Mouse (Mus musculus): ENCODE results near the gene Igf2bp2.

The Igf2bp2 gene

DNA sequence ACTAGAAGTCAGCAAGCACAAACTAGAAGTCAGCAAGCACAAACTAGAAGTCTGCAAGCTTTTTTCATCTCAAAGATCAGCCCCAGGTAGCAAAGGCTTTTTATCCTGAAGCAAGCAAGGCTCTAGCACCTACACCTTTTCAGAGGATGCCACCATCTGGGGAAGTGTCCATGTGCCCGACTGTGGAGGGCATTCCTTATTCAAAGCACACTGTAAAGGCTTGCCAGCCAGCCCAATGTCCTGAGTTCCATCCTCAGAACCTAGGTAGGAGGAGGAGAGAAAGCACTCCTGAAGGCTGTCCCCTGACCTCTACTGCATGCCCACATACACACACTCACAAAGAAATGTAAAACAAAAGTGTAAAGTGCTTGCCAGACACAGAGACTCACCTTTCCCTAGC, 16.0 kb downstream of the Igf2bp2 start:
- DNase-seq = no peak

- no peak for DNase-seq
These were observed 17.0 kb downstream of the Igf2bp2 start for GRCm38 (mm10) chr16:22146071-22146470.

- DNase-seq = no peak
These were observed 18.6 kb downstream of the Igf2bp2 start for GRCm38 (mm10) chr16:22144490-22144889.

DNA sequence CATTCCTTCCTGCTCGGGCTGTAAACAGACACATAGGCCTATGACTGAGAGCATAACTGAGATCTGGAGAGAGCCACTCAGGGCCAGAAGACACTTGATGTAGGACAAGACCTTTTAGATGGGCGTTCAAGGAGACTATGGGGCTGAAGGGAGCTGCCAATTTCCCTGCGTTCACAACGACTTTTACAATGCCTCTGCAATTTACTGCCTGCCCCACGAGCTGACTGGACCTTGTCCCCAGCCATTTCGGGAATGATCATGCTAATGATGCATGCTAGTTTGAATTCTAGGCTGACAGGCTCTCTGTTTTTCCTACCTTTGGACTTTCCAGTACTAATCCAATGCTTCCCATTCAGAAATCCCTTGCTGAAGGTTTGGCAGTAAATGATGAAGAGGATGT, 22.2 kb downstream of the Igf2bp2 start:
- DNase-seq = peak; percentile 62

GRCm38 (mm10) chr16:22139821-22140220, 23.3 kb downstream of the Igf2bp2 start:
- DNase-seq = no peak

GRCm38 (mm10) chr16:22136198-22136597, 26.9 kb downstream of the Igf2bp2 start:
- no peak for DNase-seq

- peak; percentile 39 for DNase-seq
These were observed 31.8 kb downstream of the Igf2bp2 start for GRCm38 (mm10) chr16:22131321-22131720.

DNA sequence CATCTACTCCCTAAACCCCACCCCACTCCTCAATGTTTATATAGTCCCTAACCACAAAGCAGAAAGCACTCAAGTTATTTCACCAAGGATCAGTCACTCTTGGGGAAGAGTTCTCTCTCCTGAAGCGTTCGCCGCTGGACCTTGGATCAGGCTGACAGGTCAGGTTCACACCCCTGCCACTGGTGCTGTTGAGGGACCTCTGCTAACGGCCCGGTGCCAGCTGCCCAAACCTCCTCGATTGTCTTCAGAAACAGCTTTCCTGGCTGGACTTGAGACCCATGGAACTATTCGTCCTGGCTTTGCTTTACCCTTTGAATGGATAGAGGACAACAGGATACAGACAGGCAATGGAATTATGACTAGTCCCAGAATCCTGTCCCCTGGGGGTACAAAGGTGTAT, 33.6 kb downstream of the Igf2bp2 start:
- peak; percentile 24 for DNase-seq

DNA sequence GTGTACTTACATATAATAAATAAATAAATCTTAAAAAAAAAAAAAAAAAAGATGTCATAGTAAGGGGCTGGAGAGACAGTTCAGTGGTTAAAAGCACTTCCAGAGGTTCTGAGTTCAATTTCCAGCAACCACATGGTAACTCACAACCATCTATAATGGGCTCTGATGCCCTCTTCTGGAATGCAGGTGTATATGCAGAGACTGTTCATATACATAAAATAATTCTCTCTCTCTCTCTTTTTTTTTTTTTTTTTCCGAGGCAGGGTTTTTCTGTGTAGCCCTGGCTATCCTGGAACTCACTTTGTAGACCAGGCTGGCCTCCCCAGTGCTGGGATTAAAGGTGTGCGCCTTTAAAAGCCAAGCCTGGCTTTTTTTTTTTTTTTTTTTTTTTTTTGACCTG, 34.5 kb downstream of the Igf2bp2 start:
- DNase-seq = no peak

DNA sequence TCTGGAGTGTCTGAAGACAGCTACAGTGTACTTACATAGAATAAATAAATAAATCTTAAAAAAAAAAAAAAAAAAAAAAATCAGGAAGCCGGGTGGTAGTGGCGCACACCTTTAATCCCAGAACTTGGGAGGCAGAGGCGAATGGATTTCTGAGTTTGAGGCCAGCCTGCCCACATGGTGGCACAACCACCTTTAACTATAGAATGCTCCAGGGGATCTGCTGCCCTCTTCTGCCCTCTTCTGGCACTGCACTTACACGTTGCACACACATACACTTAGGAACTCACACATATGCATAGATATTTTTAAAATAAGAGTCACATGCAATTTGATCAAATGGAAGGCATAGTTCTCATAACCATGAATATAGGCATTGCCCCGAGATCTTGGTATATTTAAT, 35.3 kb downstream of the Igf2bp2 start:
- DNase-seq = no peak

DNA sequence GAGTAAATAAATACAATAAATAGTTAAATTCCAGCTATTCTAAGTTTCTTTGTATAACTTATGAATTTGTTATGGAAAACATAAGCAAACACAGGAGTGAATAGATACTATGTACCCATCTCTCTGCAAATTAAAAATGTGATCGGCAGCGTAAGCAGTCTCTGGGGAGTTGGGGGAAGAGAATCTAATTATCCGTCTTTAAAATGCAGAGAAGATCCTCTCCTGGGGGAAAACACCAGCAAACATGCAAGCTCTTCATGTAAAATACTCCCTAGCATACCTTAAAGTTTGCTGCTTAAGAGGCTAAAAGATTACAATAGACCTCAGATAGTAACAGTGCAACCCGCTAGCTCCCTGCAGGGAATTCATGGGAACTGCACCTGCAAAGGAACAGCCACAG, 36.2 kb downstream of the Igf2bp2 start:
- DNase-seq = no peak

DNA sequence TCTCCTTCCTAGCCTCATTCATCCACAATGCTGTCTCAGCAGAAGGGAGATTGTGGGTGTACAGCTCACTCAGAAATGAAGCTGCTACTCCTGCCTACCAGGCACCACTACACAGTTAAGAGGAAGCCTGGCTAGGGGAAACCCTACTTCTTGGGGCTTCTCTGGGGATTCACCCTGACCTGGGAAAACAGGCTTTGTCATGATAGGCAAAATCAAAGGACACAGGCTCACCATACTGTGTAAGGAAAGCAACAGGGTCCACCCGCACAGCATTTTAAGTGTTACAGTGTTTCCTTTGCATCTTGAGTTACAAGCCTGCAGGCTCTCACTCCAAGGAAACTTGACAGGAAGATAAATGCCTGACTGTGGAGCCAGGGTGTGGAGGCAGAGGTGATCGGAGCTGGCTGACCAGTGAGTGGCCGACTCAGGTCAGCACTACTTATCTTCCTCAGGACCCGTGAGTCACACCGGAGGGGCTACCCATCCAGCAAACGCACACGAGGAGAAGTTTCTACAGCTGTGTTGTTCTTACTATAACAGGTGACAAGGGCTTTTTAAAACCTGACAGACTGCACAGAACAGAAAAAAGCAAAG, 38.7 kb downstream of the Igf2bp2 start:
- no peak for DNase-seq

GRCm38 (mm10) chr16:22123658-22124057, 39.4 kb downstream of the Igf2bp2 start:
- peak; percentile 62 for DNase-seq

GRCm38 (mm10) chr16:22121109-22121508, 42.0 kb downstream of the Igf2bp2 start:
- DNase-seq = no peak

DNA sequence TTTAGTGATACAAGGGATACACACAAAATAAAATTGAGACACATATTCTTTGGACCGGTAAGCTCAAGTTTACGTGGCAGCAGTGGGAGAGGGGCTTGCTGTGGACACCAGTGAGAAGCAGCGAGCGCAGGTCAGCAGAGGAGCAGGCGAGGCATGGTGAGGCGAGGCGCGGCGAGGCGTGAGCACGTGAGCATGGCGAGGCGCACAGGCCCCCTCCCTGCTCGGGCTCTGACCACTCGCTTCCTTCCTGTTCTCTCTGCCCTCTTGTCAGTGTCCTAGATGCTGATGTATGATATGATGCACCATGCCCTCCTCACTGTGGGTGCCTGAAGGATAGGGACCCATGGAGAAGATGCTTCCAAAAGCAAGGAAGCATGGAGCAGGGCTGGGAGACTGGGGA, 43.6 kb downstream of the Igf2bp2 start:
- peak; percentile 15 for DNase-seq

DNA sequence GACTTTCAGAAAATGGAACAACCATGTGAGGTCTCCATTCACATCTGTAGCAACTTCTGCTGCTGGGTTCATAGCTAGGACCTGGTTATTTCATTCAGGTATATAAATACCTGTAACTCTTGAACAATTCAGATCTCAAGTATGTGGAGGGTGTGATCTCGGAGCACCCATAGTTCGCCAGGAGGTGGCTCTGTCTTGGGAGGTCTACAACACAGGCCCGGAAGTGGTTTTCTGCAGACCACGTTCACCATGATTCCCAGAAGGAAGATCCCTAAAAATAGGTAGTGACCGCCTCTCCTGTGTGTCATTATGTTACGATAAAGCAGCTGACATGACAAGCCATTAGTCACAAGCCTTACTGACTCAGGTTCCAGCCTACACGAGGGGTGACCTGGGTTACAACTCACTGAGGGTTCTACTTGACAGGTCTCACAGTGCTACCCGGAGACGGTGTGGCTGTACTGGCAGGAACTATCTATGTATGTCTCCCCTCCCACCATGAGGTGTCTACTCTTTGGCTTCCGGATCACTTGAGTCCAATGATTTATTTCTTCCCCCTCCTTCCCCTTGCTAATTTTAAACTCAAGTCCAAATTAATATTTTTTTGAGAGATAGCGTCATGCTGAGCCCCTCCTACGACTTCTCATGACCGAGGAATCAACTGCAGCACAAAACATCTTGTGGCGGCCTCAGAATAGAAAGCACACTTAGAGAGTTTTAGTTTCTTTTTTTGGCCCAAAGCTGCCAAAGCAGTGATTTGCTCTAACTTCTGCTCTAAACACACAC, 44.2 kb downstream of the Igf2bp2 start:
- peak; percentile 43 for DNase-seq

GRCm38 (mm10) chr16:22118151-22118550, 44.9 kb downstream of the Igf2bp2 start:
- peak; percentile 26 for DNase-seq

DNA sequence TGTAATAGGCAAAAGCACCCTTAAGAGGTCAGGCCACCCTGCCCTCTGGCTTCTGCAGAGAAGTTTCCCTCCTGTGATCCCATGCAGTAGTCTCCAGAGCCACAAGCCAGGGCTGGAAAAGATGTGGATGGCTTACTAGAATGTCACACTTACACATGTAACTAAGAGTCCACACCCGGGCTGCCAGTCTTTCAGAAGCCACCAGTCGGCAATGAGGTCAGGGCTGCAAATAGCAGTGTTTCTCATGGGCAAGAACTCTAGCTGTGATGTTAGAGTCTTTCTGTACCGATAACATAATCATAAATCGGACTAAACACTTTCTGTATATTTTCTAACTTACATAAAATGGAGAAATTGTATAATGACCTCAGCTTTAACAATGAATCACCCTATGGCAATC, 46.4 kb downstream of the Igf2bp2 start:
- DNase-seq = no peak

DNA sequence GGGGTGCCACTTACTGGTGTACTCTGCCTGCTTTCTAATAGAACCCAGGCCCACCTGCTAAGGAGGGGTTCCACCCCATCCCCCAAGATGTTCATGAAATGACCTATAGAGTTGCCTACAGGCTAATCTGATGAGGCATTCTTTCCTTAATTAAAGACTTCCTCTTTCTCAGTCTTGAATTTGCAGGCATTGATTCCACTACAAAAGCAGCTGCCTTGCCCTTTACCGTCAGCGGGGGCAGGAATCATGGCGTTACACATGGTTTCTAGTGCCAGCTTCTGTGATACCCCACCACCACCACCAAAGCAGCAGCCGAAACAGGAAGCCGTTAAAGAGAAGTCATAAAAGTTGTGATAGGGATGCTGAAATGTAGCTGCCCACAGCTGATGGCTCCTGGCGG, 47.0 kb downstream of the Igf2bp2 start:
- no peak for DNase-seq

DNA sequence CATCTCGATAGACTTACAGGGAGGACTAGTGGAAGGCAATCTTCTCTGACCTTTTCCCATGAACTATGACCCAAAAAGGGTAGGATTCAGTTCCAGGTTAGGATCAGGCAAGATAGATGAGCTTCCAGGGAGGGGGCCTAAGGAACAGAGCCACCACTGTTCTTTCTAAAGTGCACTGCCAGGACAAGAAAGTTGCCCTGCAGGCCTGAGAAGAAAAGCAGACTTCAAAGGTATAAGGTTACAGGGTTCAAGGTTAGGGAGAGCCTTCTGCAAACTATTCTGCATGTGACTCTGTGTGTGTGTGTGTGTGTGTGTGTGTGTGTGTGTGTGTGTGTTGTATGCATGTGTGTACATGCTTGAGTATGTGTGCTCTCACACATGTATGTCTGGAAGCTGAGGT, 53.1 kb downstream of the Igf2bp2 start:
- no peak for DNase-seq

DNA sequence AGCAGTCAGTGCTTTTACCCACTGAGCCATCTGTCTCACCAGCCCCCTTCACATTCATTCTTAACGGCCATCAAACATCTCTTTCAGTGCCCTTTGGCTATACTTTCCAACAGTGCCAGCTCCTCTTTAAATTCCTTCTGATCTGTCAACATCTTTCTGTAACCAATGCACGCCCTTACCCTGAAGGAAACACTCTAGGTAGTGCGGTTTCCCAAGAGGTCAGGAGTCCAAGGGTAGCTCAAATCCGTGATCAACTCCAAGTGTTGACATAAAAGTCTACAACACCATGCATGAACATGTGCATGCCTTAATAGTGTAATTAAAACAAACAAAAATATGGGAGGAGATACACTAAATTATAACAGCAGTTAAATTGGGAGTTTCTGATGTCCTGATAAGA, 53.9 kb downstream of the Igf2bp2 start:
- DNase-seq = no peak

- DNase-seq = peak; percentile 67
These were observed 55.1 kb downstream of the Igf2bp2 start for GRCm38 (mm10) chr16:22107897-22108516.

GRCm38 (mm10) chr16:22106012-22106584, 57.0 kb downstream of the Igf2bp2 start:
- DNase-seq = no peak

DNA sequence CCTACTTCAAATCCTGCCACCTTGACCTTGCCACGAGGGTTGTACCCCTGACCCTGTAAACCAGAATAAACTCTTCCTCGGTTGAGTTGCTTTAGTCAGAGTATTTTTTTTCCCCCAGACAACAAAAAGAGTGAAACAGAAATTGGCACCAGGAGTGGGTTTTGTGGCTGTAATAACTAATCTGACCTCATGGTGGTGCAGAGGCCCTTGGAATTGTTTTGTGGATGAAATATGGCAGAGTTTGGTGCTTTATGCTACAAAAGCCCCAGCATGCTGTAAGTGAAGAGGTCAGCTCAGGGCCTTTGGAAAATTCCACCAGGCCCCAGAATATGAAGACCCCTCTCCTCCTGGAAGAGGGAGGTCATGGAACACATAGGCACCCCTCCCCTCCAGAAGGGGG, 63.0 kb downstream of the Igf2bp2 start:
- no peak for DNase-seq
